Comparison of ENCODE assay signal across 12 mouse cellular contexts in the genomic region with DNA sequence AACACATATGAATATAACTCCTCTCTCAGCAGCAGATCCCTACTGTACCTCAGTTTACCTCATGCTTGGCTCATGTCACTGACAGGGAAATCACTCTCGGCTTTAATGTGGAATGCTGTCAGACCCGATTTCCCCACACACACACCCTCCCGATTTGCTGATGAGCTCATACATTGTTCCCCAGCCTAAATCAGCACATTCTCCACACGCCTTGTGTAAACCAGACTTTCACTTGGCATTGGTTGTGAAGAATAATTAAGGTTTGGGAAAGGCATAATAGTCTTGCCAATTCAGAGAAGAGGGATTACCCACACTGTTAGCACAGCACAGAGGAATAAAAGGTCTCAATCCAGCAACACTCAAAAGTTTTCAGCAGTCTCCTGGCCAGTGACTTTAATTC.
A peak's percentile ranks its signal among the peaks of the same experiment; 100 is the strongest.
DNase-seq lines count a peak whose midpoint lies in the region; ATAC-seq and TF ChIP-seq lines count a peak whose summit lies in the region.
"Had no signal": no experiment of that assay in that cellular context is flagged by ENCODE, and none has a peak within 500 bp of the region (broad histone marks: within the 10 kb centered on the region; RNA-seq: fewer than 3 reads in every experiment).

No protein-coding gene starts in this region.

- no peak for TF ChIP-seq EP300 in stomach, postnatal 0 days (optimal IDR thresholded peaks at IDR 0.05)

- H3K27ac ChIP-seq in heart, embryonic 16.5 days (ENCODE audit: low read length) = no peak overlapping the region
- no peak overlapping the region for H3K27ac ChIP-seq in midbrain, embryonic 11.5 days (ENCODE audit: low read depth, low read length)
- no peak overlapping the region for H3K27ac ChIP-seq in midbrain, embryonic 10.5 days (replicated peaks)
- H3K27ac ChIP-seq in limb, embryonic 15.5 days = no peak overlapping the region
- H3K27ac ChIP-seq in stomach, postnatal 0 days (replicated peaks) = no peak overlapping the region
- H3K27ac ChIP-seq in liver, embryonic 12.5 days = no peak overlapping the region
- H3K27ac ChIP-seq: gastrocnemius, adult 2 months; neural tube, embryonic 15.5 days had no signal

- H3K4me1 ChIP-seq in heart, embryonic 16.5 days (ENCODE audit: control insufficient read depth, insufficient read depth, low read length) = no peaks in the 10 kb centered on the region
- no peaks in the 10 kb centered on the region for H3K4me1 ChIP-seq in midbrain, embryonic 11.5 days (ENCODE audit: control insufficient read depth, insufficient read depth, low read length)
- peaks cover 9% of the 10 kb centered on the region; the same call in 1 of the 2 replicates for H3K4me1 ChIP-seq in midbrain, embryonic 10.5 days
- peaks cover 5% of the 10 kb centered on the region for H3K4me1 ChIP-seq in limb, embryonic 15.5 days
- peaks cover 2% of the 10 kb centered on the region; the same call in 1 of the 2 replicates for H3K4me1 ChIP-seq in stomach, postnatal 0 days (replicated peaks; ENCODE audit: control insufficient read depth, insufficient read depth)
- H3K4me1 ChIP-seq in liver, embryonic 12.5 days = no peaks in the 10 kb centered on the region
- H3K4me1 ChIP-seq: neural tube, embryonic 15.5 days had no signal

- no peak for TF ChIP-seq CTCF in stomach, postnatal 0 days (IDR thresholded peaks at IDR 0.05; ENCODE audit: low read depth)

- WGBS in heart, embryonic 16.5 days = 44% methylated on average over 4 of the region's 4 CpGs
- 57% methylated on average over 4 of the region's 4 CpGs for WGBS in midbrain, embryonic 11.5 days
- 70% methylated on average over 4 of the region's 4 CpGs for WGBS in midbrain, embryonic 10.5 days
- WGBS in limb, embryonic 15.5 days = 30% methylated on average over 4 of the region's 4 CpGs
- 19% methylated on average over 4 of the region's 4 CpGs for WGBS in stomach, postnatal 0 days
- 71% methylated on average over 4 of the region's 4 CpGs for WGBS in liver, embryonic 12.5 days (ENCODE audit: insufficient replicate concordance)

- no peaks in the 10 kb centered on the region for H3K36me3 ChIP-seq in heart, embryonic 16.5 days (ENCODE audit: control insufficient read depth, insufficient read depth)
- H3K36me3 ChIP-seq in midbrain, embryonic 11.5 days (ENCODE audit: control insufficient read depth, insufficient read depth, low read length) = no peaks in the 10 kb centered on the region
- no peaks in the 10 kb centered on the region for H3K36me3 ChIP-seq in midbrain, embryonic 10.5 days
- H3K36me3 ChIP-seq in limb, embryonic 15.5 days = no peaks in the 10 kb centered on the region
- H3K36me3 ChIP-seq in stomach, postnatal 0 days (ENCODE audit: control insufficient read depth, insufficient read depth, low read length) = no peaks in the 10 kb centered on the region
- H3K36me3 ChIP-seq in liver, embryonic 12.5 days = no peaks in the 10 kb centered on the region
- H3K36me3 ChIP-seq: neural tube, embryonic 15.5 days had no signal

- no peaks in the 10 kb centered on the region for H3K27me3 ChIP-seq in heart, embryonic 16.5 days (ENCODE audit: control insufficient read depth, insufficient read depth, low read length)
- H3K27me3 ChIP-seq in midbrain, embryonic 11.5 days (ENCODE audit: control insufficient read depth, insufficient read depth, low read length) = no peaks in the 10 kb centered on the region
- no peaks in the 10 kb centered on the region for H3K27me3 ChIP-seq in midbrain, embryonic 10.5 days (ENCODE audit: low read depth, poor library complexity, severe bottlenecking)
- H3K27me3 ChIP-seq in limb, embryonic 15.5 days = no peaks in the 10 kb centered on the region
- H3K27me3 ChIP-seq in stomach, postnatal 0 days (ENCODE audit: control insufficient read depth, insufficient read depth, low read length) = no peaks in the 10 kb centered on the region
- no peaks in the 10 kb centered on the region for H3K27me3 ChIP-seq in liver, embryonic 12.5 days (replicated peaks)
- H3K27me3 ChIP-seq: neural tube, embryonic 15.5 days had no signal

- no peak overlapping the region for H3K4me2 ChIP-seq in heart, embryonic 16.5 days (ENCODE audit: low read depth, low read length)
- no peak overlapping the region for H3K4me2 ChIP-seq in midbrain, embryonic 11.5 days
- H3K4me2 ChIP-seq in limb, embryonic 15.5 days = no peak overlapping the region
- no peak overlapping the region for H3K4me2 ChIP-seq in stomach, postnatal 0 days (replicated peaks; ENCODE audit: low read depth)
- no peak overlapping the region for H3K4me2 ChIP-seq in liver, embryonic 12.5 days
- H3K4me2 ChIP-seq: neural tube, embryonic 15.5 days had no signal

- H3K4me3 ChIP-seq in heart, embryonic 16.5 days (ENCODE audit: low read length) = no peak overlapping the region
- no peak overlapping the region for H3K4me3 ChIP-seq in midbrain, embryonic 11.5 days (ENCODE audit: low read depth, low read length)
- H3K4me3 ChIP-seq in midbrain, embryonic 10.5 days = no peak overlapping the region
- H3K4me3 ChIP-seq in limb, embryonic 15.5 days = no peak overlapping the region
- H3K4me3 ChIP-seq in stomach, postnatal 0 days (ENCODE audit: low read depth, low read length) = no peak overlapping the region
- H3K4me3 ChIP-seq in liver, embryonic 12.5 days = no peak overlapping the region
- H3K4me3 ChIP-seq: gastrocnemius, adult 2 months; neural tube, embryonic 15.5 days had no signal

- DNase-seq in heart, postnatal 4 days = no peak
- DNase-seq in midbrain, embryonic 11.5 days (ENCODE audit: low spot score, missing footprints) = no peak
- DNase-seq in midbrain, embryonic 10.5 days (ENCODE audit: low spot score) = no peak
- no peak for DNase-seq in stomach, postnatal 0 days (ENCODE audit: low spot score)
- DNase-seq: cerebellum, postnatal 14 days; gastrocnemius, adult 2 months; thymus, postnatal 25 days had no signal

- ATAC-seq in heart, embryonic 16.5 days (replicated peaks; ENCODE audit: extremely low read depth, insufficient read depth, low FRiP score) = 0 out of 2 replicates have a peak, but pooled peaks have one; percentile 18
- peak; percentile 46; the same call in 1 of the 2 replicates for ATAC-seq in midbrain, embryonic 11.5 days (ENCODE audit: low FRiP score)
- ATAC-seq in limb, embryonic 15.5 days (ENCODE audit: insufficient number of reproducible peaks, low FRiP score, low TSS enrichment, low read depth) = peak; percentile 63; the same call in 1 of the 2 replicates
- peak; percentile 69 for ATAC-seq in stomach, postnatal 0 days (ENCODE audit: low FRiP score, low TSS enrichment)
- no peak for ATAC-seq in liver, embryonic 12.5 days
- ATAC-seq in granulocyte monocyte progenitor cell, adult 5-6 weeks (replicated peaks; ENCODE audit: poor library complexity, severe bottlenecking) = no peak

- H3K9ac ChIP-seq in heart, embryonic 16.5 days (ENCODE audit: low read length) = no peak overlapping the region
- no peak overlapping the region for H3K9ac ChIP-seq in midbrain, embryonic 11.5 days (ENCODE audit: low read length)
- no peak overlapping the region for H3K9ac ChIP-seq in limb, embryonic 15.5 days
- no peak overlapping the region for H3K9ac ChIP-seq in stomach, postnatal 0 days (ENCODE audit: low read length)
- no peak overlapping the region for H3K9ac ChIP-seq in liver, embryonic 12.5 days
- H3K9ac ChIP-seq: neural tube, embryonic 15.5 days had no signal

- no peaks in the 10 kb centered on the region; the same call in 1 of the 2 replicates for H3K9me3 ChIP-seq in heart, embryonic 16.5 days (replicated peaks; ENCODE audit: control insufficient read depth, low read length)
- no peaks in the 10 kb centered on the region for H3K9me3 ChIP-seq in midbrain, embryonic 11.5 days (ENCODE audit: control insufficient read depth, low read length)
- H3K9me3 ChIP-seq in midbrain, embryonic 10.5 days (replicated peaks) = no peaks in the 10 kb centered on the region
- no peaks in the 10 kb centered on the region for H3K9me3 ChIP-seq in limb, embryonic 15.5 days
- no peaks in the 10 kb centered on the region for H3K9me3 ChIP-seq in stomach, postnatal 0 days (ENCODE audit: control insufficient read depth, low read length)
- no peaks in the 10 kb centered on the region for H3K9me3 ChIP-seq in liver, embryonic 12.5 days (replicated peaks)
- H3K9me3 ChIP-seq: neural tube, embryonic 15.5 days had no signal

Comparison
In these comparisons a context has a peak if more than half of its experiments do, and no peak if none do; other contexts are left out.
1. ATAC-seq: peak in heart, embryonic 16.5 days (single experiment), midbrain, embryonic 11.5 days (single experiment), limb, embryonic 15.5 days (single experiment) and stomach, postnatal 0 days (single experiment); none in liver, embryonic 12.5 days (single experiment) and granulocyte monocyte progenitor cell, adult 5-6 weeks (single experiment).